Mouse (Mus musculus) erythroblast, embryonic 14.5 days (primary cell): ENCODE measurements around the gene Prkrip1.

ENCODE experiments used
- GATA1 ChIP-seq: IDR thresholded peaks from 2 replicates; pipeline ENCODE4 v1.6.1; 2012; ENCODE audit warnings: low read length, inconsistent platforms, mixed read lengths
- TAL1 ChIP-seq: IDR thresholded peaks from 3 replicates; pipeline ENCODE4 v1.6.1; 2012; ENCODE audit warnings: low read length, inconsistent platforms, mixed read lengths

GRCm38 (mm10) chr5:136142746-136143145 lies 56.0 kb downstream of the Prkrip1 start:
- TF ChIP-seq GATA1, result no peak
- TF ChIP-seq TAL1, result no peak
